ENCODE assay signal across 28 mouse cellular contexts in the genomic region with DNA sequence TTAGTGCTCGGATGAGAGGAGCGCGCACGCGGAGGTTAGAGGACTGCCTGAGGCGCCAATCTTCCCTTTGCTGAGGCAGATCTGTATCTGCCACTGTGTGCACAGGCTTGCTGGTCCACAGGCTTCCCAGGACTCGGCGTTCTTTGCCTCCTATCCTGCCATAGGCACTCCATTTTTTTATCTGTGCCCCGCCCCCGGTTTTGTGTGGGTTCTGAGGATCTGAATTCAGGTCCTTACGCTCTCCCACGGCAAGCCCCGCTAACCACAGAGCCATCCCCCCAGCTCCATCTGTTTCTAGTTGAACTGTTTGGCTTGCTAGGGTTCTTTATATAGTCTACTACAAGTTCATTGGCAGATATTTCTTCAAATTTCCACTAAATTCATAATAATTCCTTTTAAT. TPM values are rescaled to one million over a fixed set of nuclear protein-coding genes. Genes with fewer than 3 reads are reported as not detected.
DNase-seq lines count a peak whose midpoint lies in the region; ATAC-seq lines count a peak whose summit lies in the region.
"Had no signal": no experiment of that assay in that cellular context is flagged by ENCODE, and none has a peak within 500 bp of the region (broad histone marks: within the 10 kb centered on the region; RNA-seq: fewer than 3 reads in every experiment).

No protein-coding gene starts in this region.

- H3K4me2 ChIP-seq in embryonic facial prominence, embryonic 14.5 days (ENCODE audit: low read depth, low read length), result no peak overlapping the region
- H3K4me2 ChIP-seq in heart, embryonic 11.5 days, result no peak overlapping the region
- H3K4me2 ChIP-seq: embryonic facial prominence, embryonic 12.5 days; heart, embryonic 12.5 days; heart, embryonic 15.5 days; hindbrain, embryonic 13.5 days; intestine, embryonic 15.5 days had no signal

- H3K27ac ChIP-seq in embryonic facial prominence, embryonic 14.5 days (replicated peaks; ENCODE audit: low read depth, low read length), result no peak overlapping the region
- no peak overlapping the region for H3K27ac ChIP-seq in embryonic facial prominence, embryonic 10.5 days (replicated peaks)
- no peak overlapping the region for H3K27ac ChIP-seq in heart, embryonic 10.5 days
- H3K27ac ChIP-seq in heart, embryonic 11.5 days (ENCODE audit: low read depth, low read length), result no peak overlapping the region
- H3K27ac ChIP-seq: embryonic facial prominence, embryonic 12.5 days; gastrocnemius, adult 2 months; heart, embryonic 15.5 days; hindbrain, embryonic 10.5 days; hindbrain, embryonic 13.5 days; intestine, embryonic 15.5 days had no signal

- peaks cover 70% of the 10 kb centered on the region for H3K36me3 ChIP-seq in embryonic facial prominence, embryonic 14.5 days (ENCODE audit: control insufficient read depth, insufficient read depth, low read length)
- H3K36me3 ChIP-seq in embryonic facial prominence, embryonic 10.5 days (replicated peaks), result peaks cover 94% of the 10 kb centered on the region
- peaks cover 60% of the 10 kb centered on the region for H3K36me3 ChIP-seq in heart, embryonic 10.5 days
- H3K36me3 ChIP-seq in heart, embryonic 11.5 days (ENCODE audit: control insufficient read depth, insufficient read depth, low read length), result peaks cover 12% of the 10 kb centered on the region

- no peak overlapping the region for H3K4me3 ChIP-seq in embryonic facial prominence, embryonic 14.5 days (ENCODE audit: low read depth, low read length)
- H3K4me3 ChIP-seq in embryonic facial prominence, embryonic 10.5 days, result no peak overlapping the region
- no peak overlapping the region for H3K4me3 ChIP-seq in heart, embryonic 10.5 days
- H3K4me3 ChIP-seq in heart, embryonic 11.5 days (ENCODE audit: low read depth, low read length), result no peak overlapping the region
- H3K4me3 ChIP-seq: embryonic facial prominence, embryonic 12.5 days; erythroblast, embryonic 14.5 days; gastrocnemius, adult 2 months; heart, embryonic 12.5 days; heart, embryonic 15.5 days; hindbrain, embryonic 10.5 days; hindbrain, embryonic 13.5 days; intestine, embryonic 15.5 days had no signal

- no peak overlapping the region for H3K9ac ChIP-seq in embryonic facial prominence, embryonic 14.5 days (ENCODE audit: low read depth, low read length)
- H3K9ac ChIP-seq in heart, embryonic 11.5 days (ENCODE audit: low read depth, low read length), result no peak overlapping the region
- H3K9ac ChIP-seq: embryonic facial prominence, embryonic 12.5 days; forebrain, postnatal 0 days; heart, embryonic 12.5 days; heart, embryonic 15.5 days; hindbrain, embryonic 13.5 days; intestine, embryonic 15.5 days had no signal

- H3K27me3 ChIP-seq in embryonic facial prominence, embryonic 14.5 days (replicated peaks; ENCODE audit: control insufficient read depth, insufficient read depth, low read length), result no peaks in the 10 kb centered on the region
- H3K27me3 ChIP-seq in embryonic facial prominence, embryonic 10.5 days (replicated peaks; ENCODE audit: low read depth, poor library complexity, severe bottlenecking), result no peaks in the 10 kb centered on the region
- no peaks in the 10 kb centered on the region for H3K27me3 ChIP-seq in heart, embryonic 10.5 days (ENCODE audit: insufficient read depth, poor library complexity, severe bottlenecking)
- H3K27me3 ChIP-seq in heart, embryonic 11.5 days (ENCODE audit: control insufficient read depth, insufficient read depth, low read length), result no peaks in the 10 kb centered on the region
- H3K27me3 ChIP-seq: embryonic facial prominence, embryonic 12.5 days; heart, embryonic 15.5 days; hindbrain, embryonic 13.5 days; intestine, embryonic 15.5 days; Patski had no signal

- DNase-seq in embryonic facial prominence, embryonic 14.5 days (ENCODE audit: low spot score), result peak; percentile 32
- no peak for DNase-seq in embryonic facial prominence, embryonic 10.5 days (ENCODE audit: low spot score)
- peak; percentile 47 for DNase-seq in heart, embryonic 10.5 days (ENCODE audit: low spot score)
- peak; percentile 6 for DNase-seq in urinary bladder, postnatal 10 days (ENCODE audit: low spot score)
- DNase-seq in urinary bladder, adult 18-20 months (ENCODE audit: low spot score in 2 of 2), result no peak
- DNase-seq: adrenal gland, postnatal 10 days; adrenal gland, postnatal 36 days; cerebellum, adult 18-20 months; cerebellum, adult 9-10 months; cerebellum, postnatal 14 days; forebrain, postnatal 0 days; gastrocnemius, adult 2 months; gastrocnemius, postnatal 14 days; heart, adult 18-20 months; heart, postnatal 10 days; heart, postnatal 36 days had no signal

- H3K9me3 ChIP-seq in embryonic facial prominence, embryonic 14.5 days (ENCODE audit: control insufficient read depth, low read length), result no peaks in the 10 kb centered on the region
- H3K9me3 ChIP-seq in embryonic facial prominence, embryonic 10.5 days, result no peaks in the 10 kb centered on the region
- H3K9me3 ChIP-seq in heart, embryonic 10.5 days, result no peaks in the 10 kb centered on the region
- H3K9me3 ChIP-seq in heart, embryonic 11.5 days (replicated peaks; ENCODE audit: control insufficient read depth, low read length), result no peaks in the 10 kb centered on the region
- H3K9me3 ChIP-seq: embryonic facial prominence, embryonic 12.5 days; G1E; heart, embryonic 12.5 days; heart, embryonic 15.5 days; hindbrain, embryonic 10.5 days; hindbrain, embryonic 13.5 days; intestine, embryonic 15.5 days had no signal

- H3K4me1 ChIP-seq in embryonic facial prominence, embryonic 14.5 days (ENCODE audit: control insufficient read depth, insufficient read depth, low read length), result no peaks in the 10 kb centered on the region
- no peaks in the 10 kb centered on the region for H3K4me1 ChIP-seq in embryonic facial prominence, embryonic 10.5 days
- peaks cover 13% of the 10 kb centered on the region; the same call in 1 of the 2 replicates for H3K4me1 ChIP-seq in heart, embryonic 10.5 days
- 0 out of 2 replicates have a peak, but pooled peaks cover 4% of the 10 kb centered on the region for H3K4me1 ChIP-seq in heart, embryonic 11.5 days (ENCODE audit: control insufficient read depth, insufficient read depth, low read length)
- H3K4me1 ChIP-seq: embryonic facial prominence, embryonic 12.5 days; hindbrain, embryonic 13.5 days; intestine, embryonic 15.5 days had no signal

- 74% methylated on average over 13 of the region's 13 CpGs for WGBS in embryonic facial prominence, embryonic 14.5 days
- 87% methylated on average over 13 of the region's 13 CpGs for WGBS in embryonic facial prominence, embryonic 10.5 days
- WGBS in heart, embryonic 10.5 days, result 84% methylated on average over 13 of the region's 13 CpGs
- WGBS in heart, embryonic 11.5 days (ENCODE audit: insufficient replicate concordance), result 80% methylated on average over 13 of the region's 13 CpGs

- peak; percentile 22; the same call in 1 of the 2 replicates for ATAC-seq in embryonic facial prominence, embryonic 14.5 days (ENCODE audit: low read depth)
- ATAC-seq in heart, embryonic 11.5 days (replicated peaks; ENCODE audit: insufficient number of reproducible peaks, low FRiP score, low TSS enrichment), result no peak
- ATAC-seq: forebrain, embryonic 14.5 days; forebrain, postnatal 0 days; hindbrain, embryonic 16.5 days; intestine, embryonic 15.5 days; Patski had no signal

RNA-seq across cellular contexts. Expression of a gene that starts 22.0 kb away (rescaled TPM):
- 386 and 420 TPM in 2 replicates for polyA plus RNA-seq in embryonic facial prominence, embryonic 14.5 days (2014; fragmentation: Nextera tagmentation; extraction: Ambion mirVana)
- 611 and 614 TPM in 2 replicates for polyA plus RNA-seq in embryonic facial prominence, embryonic 10.5 days (2016; fragmentation: Nextera tagmentation; extraction: Ambion mirVana)
- 253 and 367 TPM in 2 replicates for polyA plus RNA-seq in heart, embryonic 10.5 days (2016; fragmentation: Nextera tagmentation; extraction: Ambion mirVana)
- 320 and 342 TPM in 2 replicates for polyA plus RNA-seq in heart, embryonic 11.5 days (2014; fragmentation: Nextera tagmentation; extraction: Ambion mirVana)

RNA-seq across cellular contexts. Expression of a gene that starts 32.1 kb away (rescaled TPM):
- polyA plus RNA-seq in embryonic facial prominence, embryonic 14.5 days (2014; fragmentation: Nextera tagmentation; extraction: Ambion mirVana), result 22.2 and 23.1 TPM in 2 replicates
- 21.8 and 27.0 TPM in 2 replicates for polyA plus RNA-seq in embryonic facial prominence, embryonic 10.5 days (2016; fragmentation: Nextera tagmentation; extraction: Ambion mirVana)
- polyA plus RNA-seq in heart, embryonic 10.5 days (2016; fragmentation: Nextera tagmentation; extraction: Ambion mirVana), result 16.6 and 18.3 TPM in 2 replicates
- 19.5 and 20.0 TPM in 2 replicates for polyA plus RNA-seq in heart, embryonic 11.5 days (2014; fragmentation: Nextera tagmentation; extraction: Ambion mirVana)

RNA-seq across cellular contexts. Expression of a gene that starts 44.5 kb away (rescaled TPM):
- 0.35 TPM in 1 of 2 replicates, not detected in the other for polyA plus RNA-seq in embryonic facial prominence, embryonic 14.5 days (2014; fragmentation: Nextera tagmentation; extraction: Ambion mirVana)
- 0.52 TPM in 1 of 2 replicates, not detected in the other for polyA plus RNA-seq in embryonic facial prominence, embryonic 10.5 days (2016; fragmentation: Nextera tagmentation; extraction: Ambion mirVana)
- 0.39 TPM in 1 of 2 replicates, not detected in the other for polyA plus RNA-seq in heart, embryonic 10.5 days (2016; fragmentation: Nextera tagmentation; extraction: Ambion mirVana)
- polyA plus RNA-seq in heart, embryonic 11.5 days (2014; fragmentation: Nextera tagmentation; extraction: Ambion mirVana), result not detected in 2 replicates
- polyA plus RNA-seq: erythroblast, embryonic 14.5 days; G1E; Patski had no signal

Comparison
In these comparisons a context has a peak if more than half of its experiments do, and no peak if none do; other contexts are left out.
1. DNase-seq: peak in embryonic facial prominence, embryonic 14.5 days (single experiment), heart, embryonic 10.5 days (single experiment) and urinary bladder, postnatal 10 days (single experiment); none in embryonic facial prominence, embryonic 10.5 days (single experiment) and urinary bladder, adult 18-20 months (0 of 2).